Mouse (Mus musculus): ENCODE data around the gene Podn.

Gene Podn

DNA sequence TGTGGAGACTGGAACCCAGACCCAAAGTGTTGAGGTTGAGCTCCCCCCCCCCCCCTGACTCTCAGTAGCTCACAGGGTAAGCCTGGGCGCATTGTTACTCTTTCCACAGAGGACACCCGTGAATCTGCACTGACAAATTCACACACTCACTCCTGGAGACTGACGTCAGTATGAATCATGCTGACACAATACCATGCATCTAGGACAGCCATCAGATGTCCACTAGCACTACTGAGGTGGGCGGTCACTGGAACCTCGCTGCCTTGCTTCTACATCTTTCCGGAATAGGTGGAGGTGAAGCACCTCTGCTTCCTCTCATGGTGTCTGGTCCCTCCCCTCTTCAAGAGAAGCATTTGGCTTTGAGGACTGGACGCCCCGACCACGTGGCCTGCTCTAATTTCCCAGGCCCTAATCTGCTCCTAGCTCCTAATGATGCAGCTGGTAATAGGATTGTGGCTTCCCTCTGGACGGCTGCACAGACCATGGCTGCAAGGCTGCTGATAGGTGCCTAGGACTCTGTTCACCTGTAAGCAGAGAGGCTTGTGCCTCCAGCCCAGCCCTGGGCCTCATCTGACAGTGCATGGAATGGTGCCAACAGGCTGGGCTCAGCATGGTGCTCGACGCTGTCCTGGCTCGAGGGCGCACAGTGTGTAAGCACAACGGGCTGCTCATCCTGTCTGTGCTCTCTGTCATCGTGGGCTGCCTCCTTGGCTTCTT lies 128.1 kb downstream of the Podn start, which contains the start of gene Slc1a7:
Gene Slc1a7, plus strand, starts transcription at position 367 of the 717 bp plus-strand sequence.
- no peak for DNase-seq (ENCODE audit: low spot score in 2 of 2)

DNA sequence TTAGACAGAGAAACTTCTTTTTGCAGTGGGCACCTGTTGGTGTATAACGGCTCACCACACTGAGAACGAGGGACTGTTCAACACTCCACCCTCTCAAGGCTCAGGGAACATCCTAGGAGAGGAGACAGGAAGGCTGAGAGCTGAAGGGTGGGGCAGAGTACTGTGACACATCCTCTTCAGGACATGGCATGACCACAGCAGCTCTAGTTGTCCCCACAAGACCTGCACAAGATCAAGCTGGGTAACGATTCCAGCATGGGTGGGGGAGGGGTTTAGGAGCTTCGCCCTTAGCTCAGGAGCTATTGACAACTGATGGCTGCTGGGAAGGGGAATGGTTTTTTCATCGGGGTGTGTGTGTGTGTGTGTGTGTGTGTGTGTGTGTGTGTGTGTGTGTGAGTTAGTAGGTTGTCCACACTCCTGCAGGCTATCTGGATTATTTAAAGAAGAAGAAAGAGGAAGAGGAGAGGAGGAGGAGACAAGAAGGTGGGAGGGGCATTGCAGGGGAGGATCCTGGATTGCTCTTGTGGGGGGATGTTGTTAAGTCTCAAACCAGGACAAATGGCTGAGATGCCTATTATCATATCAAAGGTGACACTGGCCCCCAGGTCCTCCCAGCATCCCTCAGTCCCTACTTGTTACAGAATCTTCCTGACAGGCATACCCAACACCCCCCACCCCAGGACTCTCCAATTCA lies 129.7 kb downstream of the Podn start:
- no peak for DNase-seq (ENCODE audit: low spot score in 2 of 2)
